ENCODE assay signal across 16 mouse cellular contexts in genomic region chr6:5404016-5404415, GRCm38 (mm10). TPM values are rescaled to one million over a fixed set of nuclear protein-coding genes. Genes with fewer than 3 reads are reported as not detected.
DNase-seq lines count a peak whose midpoint lies in the region; ATAC-seq and TF ChIP-seq lines count a peak whose summit lies in the region.
"Had no signal": no experiment of that assay in that cellular context is flagged by ENCODE, and none has a peak within 500 bp of the region (broad histone marks: within the 10 kb centered on the region; RNA-seq: fewer than 3 reads in every experiment).

No protein-coding gene starts in this region.

- no peak for TF ChIP-seq CTCF in intestine, postnatal 0 days (IDR thresholded peaks at IDR 0.05; ENCODE audit: low read depth)

- H3K9ac ChIP-seq in forebrain, embryonic 12.5 days = no peak overlapping the region; the same call in 1 of the 2 replicates
- 0 out of 2 replicates have a peak overlapping the region, but pooled peaks have one; percentile 31 for H3K9ac ChIP-seq in hindbrain, embryonic 13.5 days
- H3K9ac ChIP-seq in midbrain, embryonic 14.5 days (replicated peaks; ENCODE audit: low read length) = no peak overlapping the region
- no peak overlapping the region for H3K9ac ChIP-seq in intestine, postnatal 0 days (ENCODE audit: low read depth, low read length)
- H3K9ac ChIP-seq: liver, embryonic 14.5 days had no signal

- H3K4me2 ChIP-seq in forebrain, embryonic 12.5 days = peak overlapping the region; percentile 48
- H3K4me2 ChIP-seq in hindbrain, embryonic 13.5 days = peak overlapping the region; percentile 53; the same call in 1 of the 2 replicates
- H3K4me2 ChIP-seq in midbrain, embryonic 14.5 days (ENCODE audit: low read length) = peak overlapping the region; percentile 51; the same call in 1 of the 2 replicates
- H3K4me2 ChIP-seq in intestine, postnatal 0 days (replicated peaks; ENCODE audit: low read depth) = no peak overlapping the region

- WGBS in embryonic facial prominence, embryonic 10.5 days = 78% methylated on average over 6 of the region's 6 CpGs
- 19% methylated on average over 6 of the region's 6 CpGs for WGBS in forebrain, embryonic 12.5 days
- WGBS in hindbrain, embryonic 13.5 days = 49% methylated on average over 6 of the region's 6 CpGs
- 43% methylated on average over 6 of the region's 6 CpGs for WGBS in midbrain, embryonic 14.5 days
- 75% methylated on average over 6 of the region's 6 CpGs for WGBS in intestine, postnatal 0 days

- peaks cover 27% of the 10 kb centered on the region for H3K4me1 ChIP-seq in embryonic facial prominence, embryonic 10.5 days
- H3K4me1 ChIP-seq in forebrain, embryonic 12.5 days = peaks cover 44% of the 10 kb centered on the region
- peaks cover 31% of the 10 kb centered on the region for H3K4me1 ChIP-seq in hindbrain, embryonic 13.5 days (replicated peaks)
- peaks cover 27% of the 10 kb centered on the region; the same call in 1 of the 2 replicates for H3K4me1 ChIP-seq in midbrain, embryonic 14.5 days (ENCODE audit: control insufficient read depth, insufficient read depth, low read length)
- no peaks in the 10 kb centered on the region for H3K4me1 ChIP-seq in intestine, postnatal 0 days (replicated peaks; ENCODE audit: control insufficient read depth, insufficient read depth, low read length)

- H3K4me3 ChIP-seq in embryonic facial prominence, embryonic 10.5 days = no peak overlapping the region
- H3K4me3 ChIP-seq in forebrain, embryonic 12.5 days (replicated peaks) = no peak overlapping the region
- no peak overlapping the region for H3K4me3 ChIP-seq in hindbrain, embryonic 13.5 days
- no peak overlapping the region for H3K4me3 ChIP-seq in midbrain, embryonic 14.5 days (replicated peaks; ENCODE audit: low read depth, low read length)
- no peak overlapping the region for H3K4me3 ChIP-seq in intestine, postnatal 0 days (ENCODE audit: low read depth, low read length)
- H3K4me3 ChIP-seq: heart, embryonic 10.5 days had no signal

- H3K27ac ChIP-seq in embryonic facial prominence, embryonic 10.5 days (replicated peaks) = peak overlapping the region; percentile 51
- H3K27ac ChIP-seq in forebrain, embryonic 12.5 days = peak overlapping the region; percentile 93
- peak overlapping the region; percentile 79 for H3K27ac ChIP-seq in hindbrain, embryonic 13.5 days
- peak overlapping the region; percentile 43; the same call in 1 of the 2 replicates for H3K27ac ChIP-seq in midbrain, embryonic 14.5 days (replicated peaks; ENCODE audit: low read depth, low read length)
- no peak overlapping the region for H3K27ac ChIP-seq in intestine, postnatal 0 days (ENCODE audit: low read depth, low read length)
- H3K27ac ChIP-seq: heart, embryonic 10.5 days; kidney, postnatal 0 days; layer of hippocampus, adult 2 months; liver, embryonic 14.5 days had no signal

- H3K9me3 ChIP-seq in embryonic facial prominence, embryonic 10.5 days = no peaks in the 10 kb centered on the region
- no peaks in the 10 kb centered on the region for H3K9me3 ChIP-seq in forebrain, embryonic 12.5 days
- no peaks in the 10 kb centered on the region for H3K9me3 ChIP-seq in hindbrain, embryonic 13.5 days
- no peaks in the 10 kb centered on the region for H3K9me3 ChIP-seq in midbrain, embryonic 14.5 days (ENCODE audit: control insufficient read depth, low read length)
- H3K9me3 ChIP-seq in intestine, postnatal 0 days (ENCODE audit: control insufficient read depth) = no peaks in the 10 kb centered on the region
- H3K9me3 ChIP-seq: heart, embryonic 10.5 days had no signal

- ATAC-seq in forebrain, embryonic 12.5 days (ENCODE audit: low FRiP score) = peak; percentile 28; the same call in 1 of the 2 replicates
- peak; percentile 23; the same call in 1 of the 2 replicates for ATAC-seq in hindbrain, embryonic 13.5 days (ENCODE audit: low FRiP score)
- no peak for ATAC-seq in midbrain, embryonic 14.5 days (ENCODE audit: low FRiP score, low TSS enrichment)
- ATAC-seq in intestine, postnatal 0 days = no peak
- ATAC-seq: intestine, embryonic 16.5 days had no signal

- H3K27me3 ChIP-seq in embryonic facial prominence, embryonic 10.5 days (replicated peaks; ENCODE audit: low read depth, poor library complexity, severe bottlenecking) = no peaks in the 10 kb centered on the region
- H3K27me3 ChIP-seq in forebrain, embryonic 12.5 days = no peaks in the 10 kb centered on the region
- no peaks in the 10 kb centered on the region for H3K27me3 ChIP-seq in hindbrain, embryonic 13.5 days
- H3K27me3 ChIP-seq in midbrain, embryonic 14.5 days (ENCODE audit: control insufficient read depth, insufficient read depth, low read length) = no peaks in the 10 kb centered on the region
- no peaks in the 10 kb centered on the region for H3K27me3 ChIP-seq in intestine, postnatal 0 days (replicated peaks; ENCODE audit: control insufficient read depth, insufficient read depth, low read length)

- no peak for DNase-seq in embryonic facial prominence, embryonic 10.5 days (ENCODE audit: low spot score)
- DNase-seq in midbrain, embryonic 14.5 days = no peak
- DNase-seq in testis, postnatal 10 days (ENCODE audit: low spot score) = no peak
- no peak for DNase-seq in liver
- no peak for DNase-seq in spleen, postnatal 14 days (ENCODE audit: low spot score in 2 of 2)
- DNase-seq: cerebellum, postnatal 25 days; gastrocnemius, postnatal 36 days; thymus, postnatal 4 days had no signal

- H3K36me3 ChIP-seq in embryonic facial prominence, embryonic 10.5 days (replicated peaks) = no peaks in the 10 kb centered on the region
- no peaks in the 10 kb centered on the region for H3K36me3 ChIP-seq in forebrain, embryonic 12.5 days (replicated peaks)
- no peaks in the 10 kb centered on the region for H3K36me3 ChIP-seq in hindbrain, embryonic 13.5 days
- H3K36me3 ChIP-seq in midbrain, embryonic 14.5 days (ENCODE audit: control insufficient read depth, insufficient read depth, low read length) = no peaks in the 10 kb centered on the region
- no peaks in the 10 kb centered on the region for H3K36me3 ChIP-seq in intestine, postnatal 0 days (ENCODE audit: control insufficient read depth, insufficient read depth)
- H3K36me3 ChIP-seq: heart, embryonic 10.5 days had no signal

RNA-seq across cellular contexts. Expression of gene Asb4, which starts 20.8 kb away (rescaled TPM):
- 69.0 and 70.1 TPM in 2 replicates for polyA plus RNA-seq in embryonic facial prominence, embryonic 10.5 days (2016; fragmentation: Nextera tagmentation; extraction: Ambion mirVana)
- 28.5 and 38.6 TPM in 2 replicates for polyA plus RNA-seq in forebrain, embryonic 12.5 days (2016; fragmentation: Nextera tagmentation; extraction: Ambion mirVana)
- polyA plus RNA-seq in hindbrain, embryonic 13.5 days (2015; fragmentation: Nextera tagmentation; extraction: Ambion mirVana) = 14.8 and 17.2 TPM in 2 replicates
- polyA plus RNA-seq in midbrain, embryonic 14.5 days (2014; fragmentation: Nextera tagmentation; extraction: Ambion mirVana) = 13.6 and 13.8 TPM in 2 replicates
- polyA plus RNA-seq in intestine, postnatal 0 days (2015; fragmentation: Nextera tagmentation; extraction: Ambion mirVana) = 1.3 and 1.8 TPM in 2 replicates

Comparison
In these comparisons a context has a peak if more than half of its experiments do, and no peak if none do; other contexts are left out.
1. ATAC-seq: peak in forebrain, embryonic 12.5 days (single experiment) and hindbrain, embryonic 13.5 days (single experiment); none in midbrain, embryonic 14.5 days (single experiment) and intestine, postnatal 0 days (single experiment).